Mouse (Mus musculus) monocyte, adult 5-6 weeks (primary cell): ENCODE results near the gene Cdh20. TPM values are rescaled to one million over a fixed set of nuclear protein-coding genes. Genes with fewer than 3 reads are reported as not detected.
"Not testable (repeated sequence)": the region's sequence is repeated elsewhere in the genome, so short reads cannot be mapped to it uniquely, and the experiment has no call there.

Source experiments
- ATAC-seq: fragments of 153-309, 156-312 bp; replicated peaks from 2 replicates; pipeline ENCODE4 v1.8.0; 2017; ENCODE audit warnings: mild to moderate bottlenecking; ENCODE audit not compliant: low TSS enrichment, insufficient number of reproducible peaks, severe bottlenecking, poor library complexity, low FRiP score
- total RNA-seq: library from RNA; stranded (forward); fragments of 200-1000, 200-491, 200-594 nt; gene quantifications from 3 replicates; pipeline ENCODE4 v1.2.3, GENCODE M21; 2017

The Cdh20 gene
- total RNA-seq, 1 experiment from 2014 or later: not detected

- ATAC-seq: no peak
Observed at GRCm38 (mm10) chr1:104901815-104902214, 133.5 kb downstream of the Cdh20 start.

- no peak for ATAC-seq
Observed at GRCm38 (mm10) chr1:104903409-104903808, 135.1 kb downstream of the Cdh20 start.

GRCm38 (mm10) chr1:104912407-104912806 lies 144.1 kb downstream of the Cdh20 start:
- ATAC-seq: no peak

- no peak for ATAC-seq
Observed at GRCm38 (mm10) chr1:104916507-104916906, 148.2 kb downstream of the Cdh20 start.

GRCm38 (mm10) chr1:104917307-104917836 lies 149.0 kb downstream of the Cdh20 start:
- no peak for ATAC-seq

GRCm38 (mm10) chr1:104933051-104933450 lies 164.7 kb downstream of the Cdh20 start:
- ATAC-seq: no peak

GRCm38 (mm10) chr1:104936966-104937365 lies 168.6 kb downstream of the Cdh20 start:
- no peak for ATAC-seq

- no peak for ATAC-seq
Observed at GRCm38 (mm10) chr1:104939156-104939555, 170.8 kb downstream of the Cdh20 start.

- ATAC-seq: no peak
Observed at GRCm38 (mm10) chr1:104944470-104945109, 176.3 kb downstream of the Cdh20 start.

- ATAC-seq: no peak
Observed at GRCm38 (mm10) chr1:104945110-104945489, 176.8 kb downstream of the Cdh20 start.

GRCm38 (mm10) chr1:104949640-104950039 lies 181.3 kb downstream of the Cdh20 start:
- not testable (repeated sequence) for ATAC-seq

- no peak for ATAC-seq
Observed at GRCm38 (mm10) chr1:104957046-104957445, 188.7 kb downstream of the Cdh20 start.

GRCm38 (mm10) chr1:104961670-104962069 lies 193.3 kb downstream of the Cdh20 start:
- no peak for ATAC-seq

- ATAC-seq: no peak
Observed at GRCm38 (mm10) chr1:104962257-104962656, 193.9 kb downstream of the Cdh20 start.

GRCm38 (mm10) chr1:104979068-104979467 lies 210.7 kb downstream of the Cdh20 start:
- no peak for ATAC-seq

- ATAC-seq: no peak
Observed at GRCm38 (mm10) chr1:104980273-104980672, 211.9 kb downstream of the Cdh20 start.

GRCm38 (mm10) chr1:104986222-104986973 lies 218.1 kb downstream of the Cdh20 start:
- ATAC-seq: peak; percentile 68; the same call in 1 of the 2 replicates

- no peak for ATAC-seq
Observed at GRCm38 (mm10) chr1:104987526-104987925, 219.2 kb downstream of the Cdh20 start.

- ATAC-seq: no peak
Observed at GRCm38 (mm10) chr1:104992441-104992840, 224.1 kb downstream of the Cdh20 start.
